Mouse (Mus musculus) cortical plate, adult 2 months (tissue): Measurements from ENCODE around the gene Arhgef25. TPM values are rescaled to one million over a fixed set of nuclear protein-coding genes. Genes with fewer than 3 reads are reported as not detected.
A peak's percentile ranks its signal among the peaks of the same experiment; 100 is the strongest.

Source experiments
- H3K27ac ChIP-seq: fragments of 200-500 bp; 2 replicates; pipeline ENCODE4 v1.5.1; 2012; ENCODE audit warnings: low read length, control low read depth, inconsistent platforms; ENCODE audit not compliant: insufficient read depth
- H3K4me1 ChIP-seq: fragments of 200-500 bp; 2 replicates; pipeline ENCODE4 v1.6.1; 2011; ENCODE audit warnings: low read length; ENCODE audit not compliant: control insufficient read depth, insufficient read depth
- H3K4me3 ChIP-seq: fragments of 200-500 bp; 2 replicates; pipeline ENCODE4 v1.5.1; 2011; ENCODE audit warnings: mild to moderate bottlenecking, low read length, control low read depth; ENCODE audit not compliant: insufficient read depth
- CTCF ChIP-seq: fragments of 200-500 bp; IDR thresholded peaks from 2 replicates; pipeline ENCODE4 v1.5.1; 2011; ENCODE audit warnings: mild to moderate bottlenecking, control low read depth, low read length; ENCODE audit not compliant: insufficient read depth; ENCODE audit errors: extremely low read depth
- POLR2A ChIP-seq: fragments of 200-500 bp; IDR thresholded peaks from 2 replicates; pipeline ENCODE4 v1.6.1; 2011; ENCODE audit warnings: mild to moderate bottlenecking, low read length, control low read depth; ENCODE audit not compliant: insufficient read depth; ENCODE audit errors: extremely low read depth
- polyA plus RNA-seq: library from polyadenylated mRNA; depleted of rRNA; stranded (reverse); fragments of >200 nt; gene quantifications from 2 replicates; pipeline ENCODE4 v1.2.3, GENCODE M21; 2012

Arhgef25 gene
- polyA plus RNA-seq, 1 experiment: 225 TPM

- Histone ChIP-seq H3K27ac (no peak overlapping the region), H3K4me1 (peaks cover 6% of the 10 kb centered on the region)
- peak; percentile 32; the same call in 1 of the 2 replicates for TF ChIP-seq POLR2A
- TF ChIP-seq CTCF: no peak
Observed at GRCm38 (mm10) chr10:127225732-127226131, 35.8 kb upstream of the Arhgef25 start.

GRCm38 (mm10) chr10:127225213-127225612, 35.3 kb upstream of the Arhgef25 start:
- TF ChIP-seq CTCF: no peak
- H3K4me1 ChIP-seq: peaks cover 6% of the 10 kb centered on the region
- no peak overlapping the region for H3K27ac ChIP-seq
- no peak overlapping the region for H3K4me3 ChIP-seq

More at GRCm38 (mm10) chr10:127225732-127226131, 35.8 kb upstream of the Arhgef25 start:
- H3K4me3 ChIP-seq: no peak overlapping the region

GRCm38 (mm10) chr10:127218339-127218738, 28.5 kb upstream of the Arhgef25 start:
- TF ChIP-seq CTCF (no peak), POLR2A (no peak)
- Histone ChIP-seq H3K27ac (no peak overlapping the region), H3K4me3 (no peak overlapping the region), H3K4me1 (no peaks in the 10 kb centered on the region)

GRCm38 (mm10) chr10:127217177-127217576, 27.3 kb upstream of the Arhgef25 start:
- H3K4me3 ChIP-seq: no peak overlapping the region
- TF ChIP-seq CTCF (no peak), POLR2A (no peak)

GRCm38 (mm10) chr10:127216456-127216855, 26.6 kb upstream of the Arhgef25 start:
- no peak for TF ChIP-seq CTCF
- TF ChIP-seq POLR2A: no peak
- no peak overlapping the region for H3K27ac ChIP-seq

More at GRCm38 (mm10) chr10:127217177-127217576, 27.3 kb upstream of the Arhgef25 start:
- Histone ChIP-seq H3K4me1 (no peaks in the 10 kb centered on the region), H3K27ac (no peak overlapping the region)

GRCm38 (mm10) chr10:127214422-127214803, 24.5 kb upstream of the Arhgef25 start:
- H3K27ac ChIP-seq: no peak overlapping the region
- no peak for TF ChIP-seq POLR2A
- no peak for TF ChIP-seq CTCF
- no peaks in the 10 kb centered on the region for H3K4me1 ChIP-seq
- no peak overlapping the region for H3K4me3 ChIP-seq

More at GRCm38 (mm10) chr10:127216456-127216855, 26.6 kb upstream of the Arhgef25 start:
- no peaks in the 10 kb centered on the region for H3K4me1 ChIP-seq
- no peak overlapping the region for H3K4me3 ChIP-seq

GRCm38 (mm10) chr10:127213704-127214421, 24.0 kb upstream of the Arhgef25 start:
- no peak overlapping the region for H3K27ac ChIP-seq
- TF ChIP-seq POLR2A (no peak), CTCF (no peak)
- no peak overlapping the region for H3K4me3 ChIP-seq
- no peaks in the 10 kb centered on the region for H3K4me1 ChIP-seq

GRCm38 (mm10) chr10:127213272-127213671, 23.4 kb upstream of the Arhgef25 start:
- Histone ChIP-seq H3K27ac (no peak overlapping the region), H3K4me3 (no peak overlapping the region), H3K4me1 (peaks cover 4% of the 10 kb centered on the region)
- TF ChIP-seq POLR2A (no peak), CTCF (no peak)

GRCm38 (mm10) chr10:127211414-127211854, 21.6 kb upstream of the Arhgef25 start, which contains the start of gene Pip4k2c:
Gene Pip4k2c, minus strand, starts transcription at chr10:127211585.
- H3K4me3 ChIP-seq: peak within 1 kb of the TSS; percentile 85
- TF ChIP-seq CTCF (no peak), POLR2A (peak; percentile 72)
- peaks cover 6% of the 10 kb centered on the region for H3K4me1 ChIP-seq
- H3K27ac ChIP-seq: peak within 1 kb of the TSS; percentile 60

GRCm38 (mm10) chr10:127210961-127211405, 21.1 kb upstream of the Arhgef25 start:
- Histone ChIP-seq H3K27ac (peak overlapping the region; percentile 60), H3K4me1 (peaks cover 6% of the 10 kb centered on the region), H3K4me3 (peak overlapping the region; percentile 85)
- TF ChIP-seq POLR2A: no peak
- TF ChIP-seq CTCF: no peak
